ENCODE assay signal across 24 mouse cellular contexts in genomic region chr8:79211630-79212029, GRCm38 (mm10). TPM values are rescaled to one million over a fixed set of nuclear protein-coding genes. Genes with fewer than 3 reads are reported as not detected.
DNase-seq lines count a peak whose midpoint lies in the region; ATAC-seq and TF ChIP-seq lines count a peak whose summit lies in the region.
"Had no signal": no experiment of that assay in that cellular context is flagged by ENCODE, and none has a peak within 500 bp of the region (broad histone marks: within the 10 kb centered on the region; RNA-seq: fewer than 3 reads in every experiment).

No protein-coding gene starts in this region.

- H3K9ac ChIP-seq in hindbrain, embryonic 16.5 days (ENCODE audit: low read depth, low read length) = no peak overlapping the region
- no peak overlapping the region for H3K9ac ChIP-seq in hindbrain, embryonic 12.5 days
- H3K9ac ChIP-seq in liver, embryonic 11.5 days (ENCODE audit: low read depth, low read length) = no peak overlapping the region
- H3K9ac ChIP-seq in liver, embryonic 12.5 days = no peak overlapping the region
- no peak overlapping the region for H3K9ac ChIP-seq in stomach, postnatal 0 days (ENCODE audit: low read length)
- H3K9ac ChIP-seq: kidney, embryonic 15.5 days had no signal

- H3K27me3 ChIP-seq in hindbrain, embryonic 16.5 days (replicated peaks; ENCODE audit: control insufficient read depth, insufficient read depth, low read length) = no peaks in the 10 kb centered on the region
- no peaks in the 10 kb centered on the region for H3K27me3 ChIP-seq in hindbrain, embryonic 12.5 days
- no peaks in the 10 kb centered on the region for H3K27me3 ChIP-seq in liver, embryonic 11.5 days (replicated peaks; ENCODE audit: control insufficient read depth, insufficient read depth, low read length)
- no peaks in the 10 kb centered on the region for H3K27me3 ChIP-seq in liver, embryonic 12.5 days (replicated peaks)
- H3K27me3 ChIP-seq in Patski = no peaks in the 10 kb centered on the region
- H3K27me3 ChIP-seq in stomach, postnatal 0 days (ENCODE audit: control insufficient read depth, insufficient read depth, low read length) = no peaks in the 10 kb centered on the region
- H3K27me3 ChIP-seq: kidney, embryonic 15.5 days had no signal

- 53% methylated on average over 9 of the region's 9 CpGs for WGBS in hindbrain, embryonic 16.5 days
- WGBS in hindbrain, embryonic 12.5 days = 62% methylated on average over 9 of the region's 9 CpGs
- WGBS in liver, embryonic 11.5 days = 77% methylated on average over 9 of the region's 9 CpGs
- WGBS in liver, embryonic 12.5 days (ENCODE audit: insufficient replicate concordance) = 60% methylated on average over 9 of the region's 9 CpGs
- WGBS in stomach, postnatal 0 days = 68% methylated on average over 9 of the region's 9 CpGs

- 0 out of 2 replicates have a peak, but pooled peaks have one; percentile 15 for ATAC-seq in hindbrain, embryonic 16.5 days
- ATAC-seq in hindbrain, embryonic 12.5 days (ENCODE audit: low FRiP score) = no peak
- no peak for ATAC-seq in liver, embryonic 11.5 days (replicated peaks; ENCODE audit: low FRiP score)
- ATAC-seq in liver, embryonic 12.5 days = no peak
- ATAC-seq in Patski = peak; percentile 6
- no peak for ATAC-seq in stomach, postnatal 0 days (ENCODE audit: low FRiP score, low TSS enrichment)
- ATAC-seq: inflammation-experienced regulatory T-cells, adult 6 months had no signal

- DNase-seq in liver, embryonic 11.5 days (ENCODE audit: low spot score) = peak; percentile 20
- DNase-seq in Patski (ENCODE audit: low read depth, low spot score) = peak; percentile 66
- DNase-seq in stomach, postnatal 0 days (ENCODE audit: low spot score) = peak; percentile 12
- DNase-seq in testis, postnatal 10 days (ENCODE audit: low spot score) = no peak
- DNase-seq: adrenal gland, adult 8-10 months; gastrocnemius, adult 2 months; heart, adult 18-20 months; heart, postnatal 36 days; layer of hippocampus, postnatal 36 days; lung, adult 2 months; spleen, adult 18-20 months; thymus, adult 2 months had no signal

- CTCF ChIA-PET in Patski (lab: Charles Lee) = no interaction called here

- H3K36me3 ChIP-seq in hindbrain, embryonic 16.5 days (ENCODE audit: control insufficient read depth, insufficient read depth, low read length) = no peaks in the 10 kb centered on the region
- no peaks in the 10 kb centered on the region for H3K36me3 ChIP-seq in hindbrain, embryonic 12.5 days
- no peaks in the 10 kb centered on the region for H3K36me3 ChIP-seq in liver, embryonic 11.5 days (ENCODE audit: control insufficient read depth, insufficient read depth, low read length)
- H3K36me3 ChIP-seq in liver, embryonic 12.5 days = no peaks in the 10 kb centered on the region
- H3K36me3 ChIP-seq in stomach, postnatal 0 days (ENCODE audit: control insufficient read depth, insufficient read depth, low read length) = no peaks in the 10 kb centered on the region
- H3K36me3 ChIP-seq: kidney, embryonic 15.5 days had no signal

- H3K27ac ChIP-seq in hindbrain, embryonic 16.5 days (ENCODE audit: low read depth, low read length) = no peak overlapping the region
- no peak overlapping the region for H3K27ac ChIP-seq in hindbrain, embryonic 12.5 days
- H3K27ac ChIP-seq in liver, embryonic 11.5 days (ENCODE audit: low read depth, low read length) = no peak overlapping the region
- H3K27ac ChIP-seq in liver, embryonic 12.5 days = no peak overlapping the region
- no peak overlapping the region for H3K27ac ChIP-seq in stomach, postnatal 0 days (replicated peaks)
- H3K27ac ChIP-seq: gastrocnemius, adult 2 months; kidney, embryonic 15.5 days; layer of hippocampus, adult 2 months had no signal

- peaks cover 16% of the 10 kb centered on the region for H3K4me1 ChIP-seq in hindbrain, embryonic 16.5 days (ENCODE audit: control insufficient read depth, insufficient read depth, low read depth, low read length)
- H3K4me1 ChIP-seq in hindbrain, embryonic 12.5 days = peaks cover 27% of the 10 kb centered on the region
- H3K4me1 ChIP-seq in liver, embryonic 11.5 days (replicated peaks; ENCODE audit: control insufficient read depth, insufficient read depth, low read length) = no peaks in the 10 kb centered on the region
- H3K4me1 ChIP-seq in liver, embryonic 12.5 days = peaks cover 13% of the 10 kb centered on the region
- peaks cover 9% of the 10 kb centered on the region for H3K4me1 ChIP-seq in stomach, postnatal 0 days (replicated peaks; ENCODE audit: control insufficient read depth, insufficient read depth)

- H3K4me2 ChIP-seq in hindbrain, embryonic 16.5 days (ENCODE audit: low read length) = no peak overlapping the region
- H3K4me2 ChIP-seq in hindbrain, embryonic 12.5 days (replicated peaks) = no peak overlapping the region
- no peak overlapping the region for H3K4me2 ChIP-seq in liver, embryonic 11.5 days
- no peak overlapping the region for H3K4me2 ChIP-seq in liver, embryonic 12.5 days
- H3K4me2 ChIP-seq in stomach, postnatal 0 days (replicated peaks; ENCODE audit: low read depth) = no peak overlapping the region
- H3K4me2 ChIP-seq: kidney, embryonic 15.5 days had no signal

- POLR2A ChIA-PET in Patski (lab: Charles Lee) = interaction anchor here (0.8 kb wide), 1 partner anchor 183 kb away, joined by 3 read pairs; the partner anchor contains the start of gene Zfp827

- in situ Hi-C loops in Patski (cut with MboI; ENCODE audit: low pct_unique_long_range_greater_than_20kb) = loop anchor here (10.0 kb wide), 1 partner anchor 283 kb away; no protein-coding TSS in a partner anchor

- H3K9me3 ChIP-seq in hindbrain, embryonic 16.5 days (ENCODE audit: control insufficient read depth, low read length) = no peaks in the 10 kb centered on the region
- no peaks in the 10 kb centered on the region for H3K9me3 ChIP-seq in hindbrain, embryonic 12.5 days (replicated peaks)
- no peaks in the 10 kb centered on the region for H3K9me3 ChIP-seq in liver, embryonic 11.5 days (ENCODE audit: control insufficient read depth, low read length)
- H3K9me3 ChIP-seq in liver, embryonic 12.5 days (replicated peaks) = no peaks in the 10 kb centered on the region
- H3K9me3 ChIP-seq in stomach, postnatal 0 days (ENCODE audit: control insufficient read depth, low read length) = no peaks in the 10 kb centered on the region
- H3K9me3 ChIP-seq: kidney, embryonic 15.5 days had no signal

- no peak overlapping the region for H3K4me3 ChIP-seq in hindbrain, embryonic 16.5 days (ENCODE audit: low read length)
- no peak overlapping the region for H3K4me3 ChIP-seq in hindbrain, embryonic 12.5 days
- H3K4me3 ChIP-seq in liver, embryonic 11.5 days (ENCODE audit: low read depth, low read length) = no peak overlapping the region
- no peak overlapping the region for H3K4me3 ChIP-seq in liver, embryonic 12.5 days
- no peak overlapping the region for H3K4me3 ChIP-seq in stomach, postnatal 0 days (ENCODE audit: low read depth, low read length)
- H3K4me3 ChIP-seq: gastrocnemius, adult 2 months; kidney, embryonic 15.5 days; layer of hippocampus, adult 2 months had no signal

- no peak for TF ChIP-seq EP300 in stomach, postnatal 0 days (optimal IDR thresholded peaks at IDR 0.05)

- no peak for TF ChIP-seq CTCF in Patski (IDR thresholded peaks at IDR 0.05)
- TF ChIP-seq CTCF in stomach, postnatal 0 days (IDR thresholded peaks at IDR 0.05; ENCODE audit: low read depth) = no peak

RNA-seq across cellular contexts. Expression of gene 1700011L22Rik, which starts 36.7 kb away (rescaled TPM):
- not detected in 2 replicates for polyA plus RNA-seq in hindbrain, embryonic 16.5 days (2015; fragmentation: Nextera tagmentation; extraction: Ambion mirVana)
- polyA plus RNA-seq in hindbrain, embryonic 12.5 days (2016; fragmentation: Nextera tagmentation; extraction: Ambion mirVana) = not detected in 2 replicates
- polyA plus RNA-seq in liver, embryonic 11.5 days (2014; fragmentation: Nextera tagmentation; extraction: Ambion mirVana) = not detected in 2 replicates
- polyA plus RNA-seq in liver, embryonic 12.5 days (2016; fragmentation: Nextera tagmentation; extraction: Ambion mirVana) = not detected in 2 replicates
- 0.06 TPM for polyA plus RNA-seq in Patski (2021)
- polyA plus RNA-seq in stomach, postnatal 0 days (2015; fragmentation: Nextera tagmentation; extraction: Ambion mirVana) = not detected in 2 replicates
- polyA plus RNA-seq: C2C12; embryonic facial prominence, embryonic 14.5 days; heart, embryonic 14.5 days; inflammation-experienced regulatory T-cells, adult 6 months; kidney, embryonic 15.5 days; liver, adult 2 months; lung, adult 2 months; neural tube, embryonic 11.5 days; stomach, embryonic 14.5 days; thymus, adult 2 months had no signal

Comparison
In these comparisons a context has a peak if more than half of its experiments do, and no peak if none do; other contexts are left out.
1. ATAC-seq: peak in hindbrain, embryonic 16.5 days (single experiment) and Patski (single experiment); none in hindbrain, embryonic 12.5 days (single experiment), liver, embryonic 11.5 days (single experiment), liver, embryonic 12.5 days (single experiment) and stomach, postnatal 0 days (single experiment).